Mouse (Mus musculus): ENCODE results near the gene Gm2237.
"Not testable (repeated sequence)": the region's sequence is repeated elsewhere in the genome, so short reads cannot be mapped to it uniquely, and the experiment has no call there.

DNA sequence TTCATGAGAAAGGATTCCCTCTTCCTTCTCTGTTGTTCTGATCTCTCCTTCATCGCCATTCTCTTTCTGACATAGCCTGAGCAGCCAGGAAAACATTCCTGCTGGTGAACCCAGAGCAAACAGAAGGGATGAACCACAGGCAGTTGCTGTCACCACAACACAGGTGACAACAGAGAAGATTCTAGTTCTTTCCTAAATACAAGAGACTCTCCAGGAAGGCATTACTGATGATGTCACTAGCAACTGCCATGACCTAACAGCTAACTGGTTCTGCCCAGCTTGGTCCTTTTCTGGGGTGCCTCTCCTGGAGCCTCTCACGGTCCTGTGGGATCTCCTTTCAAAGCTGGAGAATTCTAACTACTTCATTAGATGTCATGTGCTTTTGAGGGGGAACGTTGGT is 35.1 kb downstream of the Gm2237 start, which contains the start of gene Gm2244:
- not testable (repeated sequence) for TF ChIP-seq CTCF (IDR thresholded peaks at IDR 0.05; ENCODE audit: low read depth); EP300 (optimal IDR thresholded peaks at IDR 0.05)

Measured in stomach, postnatal 0 days (tissue).